ENCODE assay signal across 20 mouse cellular contexts in the genomic region with DNA sequence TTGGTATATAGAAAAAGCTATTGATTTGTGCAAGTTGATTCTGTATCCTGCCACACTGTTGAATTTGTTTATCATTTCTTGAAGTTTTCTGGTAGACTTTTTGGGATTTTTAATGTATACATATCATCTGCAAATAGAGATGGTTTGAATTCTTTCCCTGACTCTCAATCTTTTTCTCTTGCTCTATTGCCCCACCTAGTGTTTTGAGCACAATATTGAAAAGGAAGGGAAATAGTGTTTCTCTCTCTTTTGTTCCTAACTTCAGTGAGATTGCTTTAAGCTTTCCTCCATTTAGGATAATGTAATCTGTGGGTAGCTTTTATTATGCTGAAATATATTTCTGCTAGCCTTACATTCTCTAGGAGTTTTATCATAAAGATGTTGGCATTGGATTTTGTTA. TPM values are rescaled to one million over a fixed set of nuclear protein-coding genes. Genes with fewer than 3 reads are reported as not detected.
A peak's percentile ranks its signal among the peaks of the same experiment; 100 is the strongest.
DNase-seq lines count a peak whose midpoint lies in the region; ATAC-seq lines count a peak whose summit lies in the region.
"Had no signal": no experiment of that assay in that cellular context is flagged by ENCODE, and none has a peak within 500 bp of the region (broad histone marks: within the 10 kb centered on the region; RNA-seq: fewer than 3 reads in every experiment).

No protein-coding gene starts in this region.

- no peak overlapping the region for H3K27ac ChIP-seq in hindbrain, embryonic 13.5 days
- H3K27ac ChIP-seq: intestine, embryonic 15.5 days; limb, embryonic 13.5 days had no signal

- H3K36me3 ChIP-seq in hindbrain, embryonic 13.5 days = no peaks in the 10 kb centered on the region
- H3K36me3 ChIP-seq: intestine, embryonic 15.5 days; limb, embryonic 13.5 days had no signal

- H3K4me2 ChIP-seq in hindbrain, embryonic 13.5 days = no peak overlapping the region
- H3K4me2 ChIP-seq: heart, embryonic 11.5 days; intestine, embryonic 15.5 days; limb, embryonic 13.5 days had no signal

- no peaks in the 10 kb centered on the region for H3K27me3 ChIP-seq in hindbrain, embryonic 13.5 days
- H3K27me3 ChIP-seq: intestine, embryonic 15.5 days; limb, embryonic 13.5 days had no signal

- no peak overlapping the region for H3K4me3 ChIP-seq in hindbrain, embryonic 13.5 days
- H3K4me3 ChIP-seq: intestine, embryonic 15.5 days; limb, embryonic 13.5 days had no signal

- DNase-seq in kidney, adult 9 months = peak; percentile 2
- no peak for DNase-seq in kidney, adult 11 months
- DNase-seq in retina, embryonic 14.5 days (ENCODE audit: low spot score) = peak; percentile 3
- DNase-seq in retina, postnatal 1 day = no peak
- DNase-seq in R1 (ENCODE audit: low read depth, low spot score) = peak; percentile 3
- no peak for DNase-seq in heart, postnatal 10 days
- DNase-seq: adrenal gland, postnatal 14 days; gastrocnemius, postnatal 36 days; heart, postnatal 36 days; kidney, postnatal 36 days; layer of hippocampus, postnatal 36 days; midbrain, embryonic 14.5 days; right cerebral cortex, postnatal 25 days had no signal

- no peaks in the 10 kb centered on the region for H3K4me1 ChIP-seq in hindbrain, embryonic 13.5 days (replicated peaks)
- H3K4me1 ChIP-seq: intestine, embryonic 15.5 days; limb, embryonic 13.5 days had no signal

- ATAC-seq in hindbrain, embryonic 13.5 days (ENCODE audit: low FRiP score) = no peak
- ATAC-seq: intestine, embryonic 15.5 days had no signal

- H3K9me3 ChIP-seq in hindbrain, embryonic 13.5 days = no peaks in the 10 kb centered on the region
- H3K9me3 ChIP-seq: intestine, embryonic 15.5 days; limb, embryonic 13.5 days had no signal

- intact Hi-C loops in heart, postnatal 10 days (cut with DNase I) = loop anchor here (5.0 kb wide), 1 partner anchor 115 kb away; no protein-coding TSS in a partner anchor

- H3K9ac ChIP-seq in hindbrain, embryonic 13.5 days = no peak overlapping the region
- H3K9ac ChIP-seq: intestine, embryonic 15.5 days; limb, embryonic 13.5 days had no signal

RNA-seq across cellular contexts. Expression of gene Pate1, which starts 20.1 kb away (rescaled TPM):
- 0.12 TPM in 1 of 2 replicates, not detected in the other for polyA plus RNA-seq in hindbrain, embryonic 13.5 days (2015; fragmentation: Nextera tagmentation; extraction: Ambion mirVana)
- not detected for total RNA-seq in heart, postnatal 10 days (2021)
- total RNA-seq: adrenal gland, postnatal 14 days; gastrocnemius, postnatal 36 days; heart, postnatal 36 days; layer of hippocampus, postnatal 36 days had no signal
- polyA plus RNA-seq: embryonic facial prominence, embryonic 11.5 days; heart, embryonic 11.5 days; intestine, embryonic 15.5 days; liver, embryonic 16.5 days; midbrain, embryonic 14.5 days; urinary bladder, adult 2 months had no signal

RNA-seq across cellular contexts. Expression of gene Gm17677, which starts 33.6 kb away (rescaled TPM):
- not detected in 2 replicates for polyA plus RNA-seq in hindbrain, embryonic 13.5 days (2015; fragmentation: Nextera tagmentation; extraction: Ambion mirVana)
- total RNA-seq in heart, postnatal 10 days (2021) = not detected
- total RNA-seq: adrenal gland, postnatal 14 days; gastrocnemius, postnatal 36 days; heart, postnatal 36 days; layer of hippocampus, postnatal 36 days had no signal
- polyA plus RNA-seq: embryonic facial prominence, embryonic 11.5 days; heart, embryonic 11.5 days; intestine, embryonic 15.5 days; limb, embryonic 13.5 days; liver, embryonic 16.5 days; midbrain, embryonic 14.5 days; urinary bladder, adult 2 months had no signal

RNA-seq across cellular contexts. Expression of gene Pate3, which starts 59.3 kb away (rescaled TPM):
- not detected in 2 replicates for polyA plus RNA-seq in hindbrain, embryonic 13.5 days (2015; fragmentation: Nextera tagmentation; extraction: Ambion mirVana)
- total RNA-seq in heart, postnatal 10 days (2021) = not detected
- total RNA-seq: adrenal gland, postnatal 14 days; gastrocnemius, postnatal 36 days; heart, postnatal 36 days; layer of hippocampus, postnatal 36 days had no signal
- polyA plus RNA-seq: embryonic facial prominence, embryonic 11.5 days; heart, embryonic 11.5 days; intestine, embryonic 15.5 days; limb, embryonic 13.5 days; liver, embryonic 16.5 days; midbrain, embryonic 14.5 days; urinary bladder, adult 2 months had no signal

Comparison
In these comparisons a context has a peak if more than half of its experiments do, and no peak if none do; other contexts are left out.
1. DNase-seq: peak in kidney, adult 9 months (single experiment), retina, embryonic 14.5 days (single experiment) and R1 (single experiment); none in kidney, adult 11 months (single experiment), retina, postnatal 1 day (single experiment) and heart, postnatal 10 days (0 of 2).